Mouse (Mus musculus) limb, embryonic 12.5 days (tissue): ENCODE results near the gene Impg1. TPM values are rescaled to one million over a fixed set of nuclear protein-coding genes. Genes with fewer than 3 reads are reported as not detected.

ENCODE experiments used
- ATAC-seq: fragments of 200-750 bp; cut with Nextera tagmentation; 2 replicates; pipeline ENCODE4 v1.8.0; 2017; ENCODE audit warnings: low read depth, moderate TSS enrichment; ENCODE audit not compliant: insufficient number of reproducible peaks, insufficient read depth, low FRiP score, low TSS enrichment
- H3K27ac ChIP-seq: fragments of 300-500 bp; sonication (generic); 2 replicates; pipeline ENCODE4 v1.5.1; 2016; ENCODE audit warnings: mild to moderate bottlenecking, moderate library complexity
- H3K27me3 ChIP-seq: fragments of 300-500 bp; sonication (generic); 2 replicates; pipeline ENCODE4 v1.6.1; 2016; ENCODE audit warnings: mild to moderate bottlenecking, moderate library complexity
- H3K36me3 ChIP-seq: fragments of 300-500 bp; sonication (generic); 2 replicates; pipeline ENCODE4 v1.6.1; 2016; ENCODE audit warnings: mild to moderate bottlenecking, moderate library complexity
- H3K4me1 ChIP-seq: fragments of 300-500 bp; sonication (generic); replicated peaks from 2 replicates; pipeline ENCODE4 v1.6.1; 2016
- H3K4me2 ChIP-seq: fragments of 300-500 bp; sonication (generic); 2 replicates; pipeline ENCODE4 v1.6.1; 2016; ENCODE audit warnings: mild to moderate bottlenecking, moderate library complexity
- H3K4me3 ChIP-seq: fragments of 300-500 bp; sonication (generic); replicated peaks from 2 replicates; pipeline ENCODE4 v1.5.1; 2016; ENCODE audit warnings: mild to moderate bottlenecking
- H3K9ac ChIP-seq: fragments of 300-500 bp; sonication (generic); replicated peaks from 2 replicates; pipeline ENCODE4 v1.6.1; 2016; ENCODE audit warnings: mild to moderate bottlenecking, moderate library complexity
- H3K9me3 ChIP-seq: fragments of 300-500 bp; sonication (generic); 2 replicates; pipeline ENCODE4 v1.6.1; 2016; ENCODE audit warnings: mild to moderate bottlenecking, moderate library complexity
- WGBS: fragments of 180-500 bp; shearing (Covaris S2); methylation state at CpG from one replicate; pipeline ENCODE4 v1.1.7; 2016; 5-methylcytosine and 5-hydroxymethylcytosine counted together
- polyA plus RNA-seq: library from polyadenylated mRNA; unstranded; fragments of >200 nt; fragmentation: Nextera tagmentation; extraction: Ambion mirVana; gene quantifications from 2 replicates; pipeline ENCODE4 v1.2.1, GENCODE M21; 2016

Gene Impg1
- polyA plus RNA-seq, 1 experiment from 2014 or later, result not detected

- Histone ChIP-seq H3K4me2 (no peak overlapping the region), H3K4me1 (no peaks in the 10 kb centered on the region), H3K27ac (no peak overlapping the region), H3K9me3 (no peaks in the 10 kb centered on the region), H3K4me3 (no peak overlapping the region), H3K36me3 (no peaks in the 10 kb centered on the region), H3K27me3 (no peaks in the 10 kb centered on the region), H3K9ac (no peak overlapping the region)
- 0 out of 2 replicates have a peak, but pooled peaks have one; percentile 52 for ATAC-seq
- WGBS, result 97% methylated on average over 1 of the region's 1 CpGs
These were observed 184.6 kb downstream of the Impg1 start for GRCm38 (mm10) chr9:80280724-80281123.

- no peaks in the 10 kb centered on the region for H3K27me3 ChIP-seq
- 80% methylated on average over 6 of the region's 6 CpGs for WGBS
- no peak overlapping the region for H3K27ac ChIP-seq
- no peak overlapping the region for H3K4me2 ChIP-seq
- no peaks in the 10 kb centered on the region for H3K36me3 ChIP-seq
- ATAC-seq, result no peak
- no peaks in the 10 kb centered on the region for H3K4me1 ChIP-seq
- H3K9ac ChIP-seq, result no peak overlapping the region
- H3K9me3 ChIP-seq, result no peaks in the 10 kb centered on the region
- no peak overlapping the region for H3K4me3 ChIP-seq
These were observed 187.5 kb downstream of the Impg1 start for GRCm38 (mm10) chr9:80277770-80278169.

GRCm38 (mm10) chr9:80277157-80277556 is 188.1 kb downstream of the Impg1 start:
- WGBS, result 33% methylated on average over 2 of the region's 2 CpGs
- H3K9me3 ChIP-seq, result no peaks in the 10 kb centered on the region
- H3K36me3 ChIP-seq, result no peaks in the 10 kb centered on the region
- no peak overlapping the region for H3K4me3 ChIP-seq
- ATAC-seq, result no peak
- no peak overlapping the region for H3K4me2 ChIP-seq
- no peaks in the 10 kb centered on the region for H3K27me3 ChIP-seq
- no peaks in the 10 kb centered on the region for H3K4me1 ChIP-seq
- no peak overlapping the region for H3K9ac ChIP-seq
- no peak overlapping the region for H3K27ac ChIP-seq

GRCm38 (mm10) chr9:80275772-80276134 is 189.5 kb downstream of the Impg1 start:
- no peak overlapping the region for H3K9ac ChIP-seq
- 79% methylated on average over 1 of the region's 1 CpGs for WGBS
- H3K4me1 ChIP-seq, result no peaks in the 10 kb centered on the region
- ATAC-seq, result no peak
- no peak overlapping the region for H3K27ac ChIP-seq
- H3K4me2 ChIP-seq, result no peak overlapping the region
- no peaks in the 10 kb centered on the region for H3K9me3 ChIP-seq
- H3K36me3 ChIP-seq, result no peaks in the 10 kb centered on the region
- H3K4me3 ChIP-seq, result no peak overlapping the region
- no peaks in the 10 kb centered on the region for H3K27me3 ChIP-seq

- Histone ChIP-seq H3K4me2 (no peak overlapping the region), H3K9me3 (no peaks in the 10 kb centered on the region), H3K36me3 (no peaks in the 10 kb centered on the region), H3K27ac (no peak overlapping the region), H3K9ac (no peak overlapping the region), H3K4me1 (no peaks in the 10 kb centered on the region), H3K4me3 (no peak overlapping the region), H3K27me3 (no peaks in the 10 kb centered on the region)
- no peak for ATAC-seq
- 89% methylated on average over 8 of the region's 8 CpGs for WGBS
These were observed 190.1 kb downstream of the Impg1 start for GRCm38 (mm10) chr9:80275053-80275771.

GRCm38 (mm10) chr9:80272951-80273350 is 192.3 kb downstream of the Impg1 start:
- Histone ChIP-seq H3K9me3 (no peaks in the 10 kb centered on the region), H3K4me3 (no peak overlapping the region), H3K9ac (no peak overlapping the region), H3K27ac (no peak overlapping the region), H3K27me3 (no peaks in the 10 kb centered on the region), H3K36me3 (no peaks in the 10 kb centered on the region), H3K4me2 (no peak overlapping the region), H3K4me1 (no peaks in the 10 kb centered on the region)
- no peak for ATAC-seq
- 77% methylated on average over 1 of the region's 1 CpGs for WGBS

- H3K9me3 ChIP-seq, result no peaks in the 10 kb centered on the region
- H3K4me2 ChIP-seq, result no peak overlapping the region
- H3K36me3 ChIP-seq, result no peaks in the 10 kb centered on the region
- no peak overlapping the region for H3K9ac ChIP-seq
- H3K4me1 ChIP-seq, result no peaks in the 10 kb centered on the region
- H3K27me3 ChIP-seq, result no peaks in the 10 kb centered on the region
- H3K4me3 ChIP-seq, result no peak overlapping the region
- 43% methylated on average over 8 of the region's 8 CpGs for WGBS
- ATAC-seq, result no peak
- H3K27ac ChIP-seq, result no peak overlapping the region
These were observed 195.7 kb downstream of the Impg1 start for GRCm38 (mm10) chr9:80269596-80269995.

- Histone ChIP-seq H3K36me3 (no peaks in the 10 kb centered on the region), H3K27me3 (no peaks in the 10 kb centered on the region), H3K4me3 (no peak overlapping the region), H3K9me3 (no peaks in the 10 kb centered on the region), H3K4me1 (peaks cover 14% of the 10 kb centered on the region), H3K27ac (no peak overlapping the region), H3K9ac (no peak overlapping the region), H3K4me2 (no peak overlapping the region)
- 83% methylated on average over 7 of the region's 7 CpGs for WGBS
- no peak for ATAC-seq
These were observed 198.8 kb downstream of the Impg1 start for GRCm38 (mm10) chr9:80266507-80266906.

GRCm38 (mm10) chr9:80266086-80266485 is 199.2 kb downstream of the Impg1 start:
- WGBS, result 86% methylated on average over 7 of the region's 7 CpGs
- ATAC-seq, result no peak
- Histone ChIP-seq H3K4me3 (no peak overlapping the region), H3K9me3 (no peaks in the 10 kb centered on the region), H3K4me1 (peaks cover 14% of the 10 kb centered on the region), H3K27ac (no peak overlapping the region), H3K36me3 (no peaks in the 10 kb centered on the region), H3K4me2 (no peak overlapping the region), H3K27me3 (no peaks in the 10 kb centered on the region), H3K9ac (no peak overlapping the region)
